Mouse (Mus musculus): ENCODE data around the gene Cast.

DNA sequence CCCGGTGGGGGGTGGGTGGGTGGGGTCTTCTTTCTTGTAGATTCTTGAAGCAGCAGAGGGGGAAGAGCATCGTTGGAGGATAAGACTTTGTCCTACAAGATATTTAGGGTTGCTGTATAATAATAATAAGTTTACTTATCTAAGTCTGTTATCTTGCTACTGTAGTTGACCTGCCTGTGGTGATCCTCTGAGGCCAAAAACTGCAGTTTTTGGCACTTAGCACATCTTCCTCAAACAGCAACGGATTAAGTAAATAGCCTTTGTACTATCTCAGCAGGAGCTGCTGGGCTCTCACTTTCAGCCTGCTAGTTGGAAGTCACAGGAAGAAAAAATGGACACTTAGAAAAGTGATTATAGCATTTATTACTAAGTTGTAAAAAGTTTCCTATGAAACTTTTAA, 112.4 kb downstream of the Cast start:
- TF ChIP-seq CTCF (IDR thresholded peaks at IDR 0.05) = no peak
- TF ChIP-seq POLR2A (IDR thresholded peaks at IDR 0.05; ENCODE audit: insufficient read depth, low read depth, low read length) = no peak

All from heart, adult 2 months (tissue).